Mouse (Mus musculus) kidney, adult 2 months (tissue): Measurements from ENCODE around the gene Cpeb3. TPM values are rescaled to one million over a fixed set of nuclear protein-coding genes. Genes with fewer than 3 reads are reported as not detected.
"Not testable (repeated sequence)": the region's sequence is repeated elsewhere in the genome, so short reads cannot be mapped to it uniquely, and the experiment has no call there.

Experiments used
- DNase-seq: peaks from one replicate; pipeline ENCODE4 v3.0.0; 2021
- H3K27ac ChIP-seq: fragments of 200-500 bp; 2 replicates; pipeline ENCODE4 v1.5.1; 2012; ENCODE audit warnings: low read depth, low read length, control low read depth, inconsistent platforms; ENCODE audit not compliant: insufficient read depth
- H3K27me3 ChIP-seq: fragments of 200-500 bp; replicated peaks from 2 replicates; pipeline ENCODE4 v1.6.1; 2012; ENCODE audit warnings: mild to moderate bottlenecking, moderate library complexity, low read length, inconsistent platforms; ENCODE audit not compliant: control insufficient read depth, insufficient read depth
- H3K36me3 ChIP-seq: fragments of 200-500 bp; 2 replicates; pipeline ENCODE4 v1.6.1; 2012; ENCODE audit warnings: mild to moderate bottlenecking, moderate library complexity, low read length, inconsistent platforms; ENCODE audit not compliant: control insufficient read depth, insufficient read depth
- H3K4me1 ChIP-seq: fragments of 200-500 bp; 2 replicates; pipeline ENCODE4 v1.6.1; 2011; ENCODE audit warnings: low read length; ENCODE audit not compliant: control insufficient read depth, insufficient read depth
- H3K4me3 ChIP-seq: fragments of 200-500 bp; 2 replicates; pipeline ENCODE4 v1.5.1; 2011; ENCODE audit warnings: mild to moderate bottlenecking, low read depth, low read length, control low read depth; ENCODE audit not compliant: insufficient read depth
- CTCF ChIP-seq: fragments of 200-500 bp; conservative IDR thresholded peaks from 2 replicates; pipeline ENCODE4 v1.5.1; 2011; ENCODE audit warnings: low read depth, mild to moderate bottlenecking, control low read depth, low read length, moderate library complexity, mixed read lengths; ENCODE audit not compliant: insufficient read depth, insufficient read length
- POLR2A ChIP-seq: fragments of 200-500 bp; IDR thresholded peaks from one replicate; pipeline ENCODE4 v1.6.1; 2011; ENCODE audit warnings: low read depth, low read length, control low read depth
- WGBS: fragments of 180-500 bp; shearing (Covaris S2); methylation state at CpG from one replicate; pipeline ENCODE4 v1.1.7; 2018; 5-methylcytosine and 5-hydroxymethylcytosine counted together
- polyA plus RNA-seq: library from polyadenylated mRNA; depleted of rRNA; stranded (reverse); fragments of >200 nt; gene quantifications from 2 replicates; pipeline ENCODE4 v1.2.3, GENCODE M21; 2012

Gene Cpeb3
- polyA plus RNA-seq, 1 experiment: 14.2 TPM

DNA sequence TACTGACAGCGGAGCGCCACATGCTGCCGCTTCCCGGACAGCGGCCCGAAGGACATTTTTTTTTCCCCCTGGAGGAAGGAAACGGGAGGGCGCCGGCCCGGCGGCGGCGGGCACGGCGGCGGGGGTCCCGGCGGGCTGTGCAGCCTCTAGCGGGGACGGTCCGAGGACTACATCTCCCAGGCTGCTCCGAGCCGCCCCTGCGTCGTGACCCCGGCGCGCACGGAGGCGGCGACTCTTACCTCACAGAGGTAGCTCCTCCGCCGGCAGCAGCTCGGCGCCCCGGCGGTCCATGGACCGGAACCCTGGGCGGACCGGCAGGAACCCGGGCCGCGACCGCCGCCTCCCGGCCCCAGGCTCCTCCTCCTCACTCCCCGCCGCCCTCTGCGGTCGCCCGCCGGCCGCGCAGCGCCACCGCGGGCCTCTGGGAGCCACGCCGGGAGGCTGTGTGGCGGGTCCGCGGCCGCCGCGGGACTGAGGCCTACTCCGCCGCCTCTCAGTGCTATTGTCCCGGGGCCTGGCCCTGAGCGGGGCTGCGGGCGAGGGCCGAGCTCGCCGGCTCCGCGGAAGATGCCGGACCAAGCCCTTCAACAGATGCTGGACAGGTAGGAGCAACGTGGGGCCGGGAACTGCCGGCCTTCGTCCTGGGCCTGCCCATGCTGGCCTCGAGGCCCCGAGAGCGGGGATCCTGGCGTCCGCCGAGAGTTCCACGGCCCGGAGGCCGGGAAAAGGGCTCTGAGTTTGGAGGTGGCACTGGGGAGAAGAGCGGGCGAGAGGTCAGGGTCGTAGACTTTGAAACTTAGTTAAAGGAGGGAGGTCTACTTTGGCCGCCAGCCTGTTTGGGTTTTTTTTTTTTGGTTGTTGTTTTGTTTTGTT, 862 bp downstream of the Cpeb3 start, which contains the start of gene March5:
Gene March5, plus strand, starts transcription at position 241 of the 873 bp plus-strand sequence.
- peak within 1 kb of the TSS; percentile 84 for H3K4me3 ChIP-seq

DNA sequence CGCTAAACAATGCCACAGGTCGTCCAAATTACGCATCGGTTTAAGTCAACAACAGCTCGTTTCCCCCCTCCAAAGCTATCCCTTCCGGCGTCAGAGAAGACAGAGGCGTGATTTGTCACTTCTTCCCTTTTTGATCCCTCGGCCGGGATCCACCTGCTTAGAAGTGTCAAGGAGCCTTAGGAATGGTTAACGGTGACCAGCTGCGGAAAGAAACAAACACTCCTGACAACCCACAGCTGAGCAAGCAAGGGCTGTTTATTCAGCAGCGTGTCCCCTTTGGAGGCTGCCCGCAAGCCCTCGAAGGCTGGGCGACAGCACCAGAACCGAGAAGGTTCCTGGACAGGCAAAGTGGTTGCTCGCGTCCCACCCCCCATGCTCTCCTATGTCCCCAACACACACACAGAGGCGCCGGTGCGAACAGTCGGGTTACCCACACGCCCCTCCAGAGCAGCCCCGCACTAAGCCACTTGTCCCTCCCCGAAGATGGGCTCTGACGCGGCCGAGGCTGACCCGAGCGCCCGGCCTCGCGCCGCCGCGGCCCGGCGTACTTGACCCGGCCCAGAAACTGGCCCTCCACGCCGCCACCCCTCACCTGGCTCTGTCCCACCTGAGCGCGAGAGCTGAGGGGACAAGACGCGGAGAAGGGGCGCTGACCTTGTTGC, 1.6 kb downstream of the Cpeb3 start:
- Histone ChIP-seq H3K36me3 (no peaks in the 10 kb centered on the region), H3K4me3 (peak overlapping the region; percentile 84), H3K27me3 (no peaks in the 10 kb centered on the region), H3K27ac (peak overlapping the region; percentile 86), H3K4me1 (peaks cover 14% of the 10 kb centered on the region)
- 1% methylated on average over 47 of the region's 47 CpGs for WGBS
- DNase-seq: peak; percentile 67
- TF ChIP-seq CTCF (no peak), POLR2A (no peak)

More for the DNA sequence above, 862 bp downstream of the Cpeb3 start, which contains the start of gene March5:
- no peak for TF ChIP-seq POLR2A
- TF ChIP-seq CTCF: no peak
- peak; percentile 95 for DNase-seq
- Histone ChIP-seq H3K27me3 (no peaks in the 10 kb centered on the region), H3K4me1 (peaks cover 14% of the 10 kb centered on the region), H3K36me3 (no peaks in the 10 kb centered on the region; the same call in 1 of the 2 replicates), H3K27ac (peak within 1 kb of the TSS; percentile 94)
- under 1% methylated on average over 94 of the region's 94 CpGs for WGBS

DNA sequence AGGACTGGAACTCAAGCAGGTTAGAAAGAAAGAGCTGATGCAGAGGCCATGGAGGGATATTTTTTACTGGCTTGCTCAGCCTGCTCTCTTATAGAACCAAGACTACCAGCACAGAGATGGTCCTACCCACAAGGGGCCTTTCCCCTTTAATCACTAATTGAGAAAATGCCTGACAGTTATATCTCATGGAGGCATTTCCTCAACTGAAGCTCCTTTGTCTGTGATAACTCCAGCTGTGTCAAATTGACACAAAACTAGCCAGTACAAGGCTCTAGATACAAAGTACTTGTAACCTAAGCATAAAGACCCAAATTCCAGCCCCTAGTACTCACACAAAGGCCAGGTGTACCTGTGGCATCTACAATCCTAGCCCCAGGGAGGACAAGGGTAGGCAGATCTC, 3.2 kb downstream of the Cpeb3 start:
- H3K36me3 ChIP-seq, H3K4me3 ChIP-seq, DNase-seq, H3K27me3 ChIP-seq, H3K27ac ChIP-seq: not testable (repeated sequence)
- H3K4me1 ChIP-seq: peaks cover 14% of the 10 kb centered on the region

DNA sequence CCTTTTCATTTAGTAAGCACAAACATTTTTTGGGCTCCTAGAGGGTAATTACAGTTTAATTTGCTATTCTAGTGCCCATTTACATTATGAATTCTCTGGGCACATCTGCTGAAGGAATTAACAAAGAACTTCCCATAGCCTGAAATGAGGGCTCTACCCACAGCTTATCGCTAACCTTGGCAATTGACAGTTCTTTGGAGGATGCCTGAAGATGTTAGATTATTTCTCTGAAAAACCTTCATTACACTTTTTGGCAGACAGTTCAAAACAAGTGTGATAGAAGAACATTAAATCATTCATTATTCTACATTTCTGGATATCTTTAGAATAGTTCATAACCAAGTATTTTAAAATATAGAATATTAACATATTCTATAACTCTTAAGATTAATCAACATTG, 5.0 kb downstream of the Cpeb3 start:
- Histone ChIP-seq H3K4me3 (no peak overlapping the region), H3K36me3 (no peaks in the 10 kb centered on the region), H3K4me1 (peaks cover 3% of the 10 kb centered on the region; the same call in 1 of the 2 replicates), H3K27me3 (no peaks in the 10 kb centered on the region), H3K27ac (no peak overlapping the region)
- WGBS: 97% methylated on average over 1 of the region's 1 CpGs
- no peak for TF ChIP-seq POLR2A
- no peak for TF ChIP-seq CTCF
- no peak for DNase-seq

DNA sequence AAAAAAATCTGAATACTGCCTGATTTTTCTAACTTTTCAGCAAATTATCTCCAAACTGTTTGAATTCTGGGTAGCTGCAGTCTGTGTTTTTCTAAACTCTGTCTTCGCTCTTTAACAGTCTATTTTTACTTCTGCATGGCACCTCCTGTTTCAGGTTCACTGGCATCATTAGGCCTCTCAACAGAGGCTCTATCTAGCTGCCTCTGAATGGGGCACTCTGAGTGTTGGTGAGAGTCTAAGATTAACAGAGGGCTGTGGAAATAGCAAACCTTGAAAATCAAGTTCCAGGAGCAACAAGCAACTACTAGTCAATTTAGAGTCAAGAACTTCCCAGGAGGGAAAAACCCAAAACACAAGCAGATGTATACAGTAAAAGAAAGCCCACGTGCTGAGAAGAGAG, 8.5 kb downstream of the Cpeb3 start:
- Histone ChIP-seq H3K4me3 (no peak overlapping the region), H3K27ac (no peak overlapping the region), H3K27me3 (no peaks in the 10 kb centered on the region), H3K4me1 (no peaks in the 10 kb centered on the region; the same call in 1 of the 2 replicates), H3K36me3 (no peaks in the 10 kb centered on the region)
- 64% methylated on average over 2 of the region's 2 CpGs for WGBS
- no peak for TF ChIP-seq CTCF
- TF ChIP-seq POLR2A: no peak
- DNase-seq: no peak

DNA sequence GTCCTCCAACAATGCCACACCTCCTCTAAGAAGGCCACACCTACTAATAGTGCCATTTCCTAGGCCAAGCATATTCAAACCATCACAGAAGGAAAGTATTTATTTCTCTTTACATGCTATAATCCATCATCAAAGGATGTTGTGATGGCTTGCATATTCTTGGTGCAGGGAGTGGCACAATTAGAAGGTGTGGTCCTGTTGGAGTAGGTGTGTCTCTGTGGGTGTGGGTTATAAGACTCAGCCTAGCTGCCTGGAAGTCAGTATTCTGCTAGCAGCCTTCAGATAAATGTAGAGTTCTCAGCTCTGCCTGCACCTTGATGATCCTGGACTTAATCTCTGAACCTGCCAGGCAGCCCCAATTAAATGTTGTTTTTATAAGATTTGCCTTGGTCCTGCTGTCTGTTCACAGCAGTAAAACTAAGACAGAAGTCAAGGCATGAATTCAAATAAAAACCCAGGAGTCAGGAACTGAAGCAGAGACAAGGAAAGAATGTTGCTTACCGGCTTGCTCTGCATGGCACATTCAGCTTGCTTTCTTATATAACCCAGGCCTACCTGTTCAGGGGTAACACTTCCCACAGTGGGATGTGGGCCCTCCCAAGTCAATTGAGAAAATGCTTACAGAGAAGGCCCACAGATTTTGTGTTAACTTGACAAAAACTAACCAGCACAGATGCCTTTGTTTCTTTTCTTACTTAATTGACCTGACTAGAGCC, 10.1 kb downstream of the Cpeb3 start:
- H3K4me1 ChIP-seq: no peaks in the 10 kb centered on the region; the same call in 1 of the 2 replicates
- no peak overlapping the region for H3K27ac ChIP-seq
- no peak overlapping the region for H3K4me3 ChIP-seq
- TF ChIP-seq CTCF (no peak), POLR2A (no peak)
- no peak for DNase-seq
- 50% methylated on average over 1 of the region's 1 CpGs for WGBS
- H3K27me3 ChIP-seq: no peaks in the 10 kb centered on the region
- no peaks in the 10 kb centered on the region for H3K36me3 ChIP-seq
